Mouse (Mus musculus): Measurements from ENCODE around the gene Glis3. TPM values are rescaled to one million over a fixed set of nuclear protein-coding genes. Genes with fewer than 3 reads are reported as not detected.

Gene Glis3
- polyA plus RNA-seq, 1 experiment from 2014 or later: 0.32 TPM

GRCm38 (mm10) chr19:28299211-28299775, 380.6 kb downstream of the Glis3 start:
- peaks cover 5% of the 10 kb centered on the region for H3K4me1 ChIP-seq (replicated peaks; ENCODE audit: control insufficient read depth, insufficient read depth, low read length)
- 63% methylated on average over 11 of the region's 11 CpGs for WGBS
- no peaks in the 10 kb centered on the region for H3K27me3 ChIP-seq (replicated peaks; ENCODE audit: control insufficient read depth, insufficient read depth, low read length)
- H3K36me3 ChIP-seq (ENCODE audit: control insufficient read depth, insufficient read depth): no peaks in the 10 kb centered on the region
- H3K4me2 ChIP-seq (ENCODE audit: low read length): no peak overlapping the region
- no peak for ATAC-seq
- H3K27ac ChIP-seq (ENCODE audit: low read length): no peak overlapping the region
- H3K9me3 ChIP-seq (ENCODE audit: control insufficient read depth, low read length): no peaks in the 10 kb centered on the region
- H3K4me3 ChIP-seq (replicated peaks; ENCODE audit: low read length): no peak overlapping the region
- no peak overlapping the region for H3K9ac ChIP-seq (replicated peaks; ENCODE audit: low read depth, low read length)

GRCm38 (mm10) chr19:28298669-28299068, 381.2 kb downstream of the Glis3 start:
- Histone ChIP-seq H3K36me3 (ENCODE audit: control insufficient read depth, insufficient read depth) (no peaks in the 10 kb centered on the region), H3K9ac (replicated peaks; ENCODE audit: low read depth, low read length) (no peak overlapping the region), H3K4me2 (ENCODE audit: low read length) (no peak overlapping the region), H3K4me1 (replicated peaks; ENCODE audit: control insufficient read depth, insufficient read depth, low read length) (peaks cover 5% of the 10 kb centered on the region), H3K27ac (ENCODE audit: low read length) (no peak overlapping the region), H3K9me3 (ENCODE audit: control insufficient read depth, low read length) (no peaks in the 10 kb centered on the region), H3K27me3 (replicated peaks; ENCODE audit: control insufficient read depth, insufficient read depth, low read length) (no peaks in the 10 kb centered on the region), H3K4me3 (replicated peaks; ENCODE audit: low read length) (no peak overlapping the region)
- ATAC-seq: peak; percentile 62
- 55% methylated on average over 9 of the region's 9 CpGs for WGBS

- Histone ChIP-seq H3K9me3 (ENCODE audit: control insufficient read depth, low read length) (no peaks in the 10 kb centered on the region), H3K27ac (ENCODE audit: low read length) (no peak overlapping the region), H3K9ac (replicated peaks; ENCODE audit: low read depth, low read length) (no peak overlapping the region), H3K4me2 (ENCODE audit: low read length) (no peak overlapping the region), H3K27me3 (replicated peaks; ENCODE audit: control insufficient read depth, insufficient read depth, low read length) (no peaks in the 10 kb centered on the region), H3K4me1 (replicated peaks; ENCODE audit: control insufficient read depth, insufficient read depth, low read length) (no peaks in the 10 kb centered on the region), H3K4me3 (replicated peaks; ENCODE audit: low read length) (no peak overlapping the region), H3K36me3 (ENCODE audit: control insufficient read depth, insufficient read depth) (no peaks in the 10 kb centered on the region)
- no peak for ATAC-seq
- WGBS: 75% methylated on average over 4 of the region's 4 CpGs
These were observed 388.3 kb downstream of the Glis3 start for GRCm38 (mm10) chr19:28291596-28291995.

GRCm38 (mm10) chr19:28289457-28289856, 390.4 kb downstream of the Glis3 start:
- Histone ChIP-seq H3K4me2 (ENCODE audit: low read length) (no peak overlapping the region), H3K4me1 (replicated peaks; ENCODE audit: control insufficient read depth, insufficient read depth, low read length) (no peaks in the 10 kb centered on the region), H3K9me3 (ENCODE audit: control insufficient read depth, low read length) (no peaks in the 10 kb centered on the region), H3K4me3 (replicated peaks; ENCODE audit: low read length) (no peak overlapping the region), H3K9ac (replicated peaks; ENCODE audit: low read depth, low read length) (no peak overlapping the region), H3K27me3 (replicated peaks; ENCODE audit: control insufficient read depth, insufficient read depth, low read length) (no peaks in the 10 kb centered on the region), H3K36me3 (ENCODE audit: control insufficient read depth, insufficient read depth) (no peaks in the 10 kb centered on the region), H3K27ac (ENCODE audit: low read length) (no peak overlapping the region)
- WGBS: 49% methylated on average over 4 of the region's 4 CpGs
- ATAC-seq: no peak

- Histone ChIP-seq H3K36me3 (ENCODE audit: control insufficient read depth, insufficient read depth) (no peaks in the 10 kb centered on the region), H3K4me2 (ENCODE audit: low read length) (no peak overlapping the region), H3K4me1 (replicated peaks; ENCODE audit: control insufficient read depth, insufficient read depth, low read length) (no peaks in the 10 kb centered on the region), H3K9ac (replicated peaks; ENCODE audit: low read depth, low read length) (no peak overlapping the region), H3K27ac (ENCODE audit: low read length) (no peak overlapping the region), H3K9me3 (ENCODE audit: control insufficient read depth, low read length) (no peaks in the 10 kb centered on the region), H3K27me3 (replicated peaks; ENCODE audit: control insufficient read depth, insufficient read depth, low read length) (no peaks in the 10 kb centered on the region), H3K4me3 (replicated peaks; ENCODE audit: low read length) (no peak overlapping the region)
- no peak for ATAC-seq
- WGBS: 71% methylated on average over 2 of the region's 2 CpGs
These were observed 392.4 kb downstream of the Glis3 start for GRCm38 (mm10) chr19:28287431-28287830.

GRCm38 (mm10) chr19:28284098-28284569, 395.7 kb downstream of the Glis3 start:
- H3K27me3 ChIP-seq (replicated peaks; ENCODE audit: control insufficient read depth, insufficient read depth, low read length): no peaks in the 10 kb centered on the region
- 92% methylated on average over 7 of the region's 7 CpGs for WGBS
- no peak for ATAC-seq

GRCm38 (mm10) chr19:28283241-28284097, 396.4 kb downstream of the Glis3 start:
- Histone ChIP-seq H3K4me1 (replicated peaks; ENCODE audit: control insufficient read depth, insufficient read depth, low read length) (no peaks in the 10 kb centered on the region), H3K36me3 (ENCODE audit: control insufficient read depth, insufficient read depth) (no peaks in the 10 kb centered on the region), H3K27me3 (replicated peaks; ENCODE audit: control insufficient read depth, insufficient read depth, low read length) (no peaks in the 10 kb centered on the region), H3K4me3 (replicated peaks; ENCODE audit: low read length) (no peak overlapping the region), H3K9me3 (ENCODE audit: control insufficient read depth, low read length) (no peaks in the 10 kb centered on the region), H3K27ac (ENCODE audit: low read length) (no peak overlapping the region), H3K4me2 (ENCODE audit: low read length) (no peak overlapping the region), H3K9ac (replicated peaks; ENCODE audit: low read depth, low read length) (no peak overlapping the region)
- no peak for ATAC-seq
- WGBS: 93% methylated on average over 7 of the region's 7 CpGs

More at GRCm38 (mm10) chr19:28284098-28284569, 395.7 kb downstream of the Glis3 start:
- Histone ChIP-seq H3K4me1 (replicated peaks; ENCODE audit: control insufficient read depth, insufficient read depth, low read length) (no peaks in the 10 kb centered on the region), H3K36me3 (ENCODE audit: control insufficient read depth, insufficient read depth) (no peaks in the 10 kb centered on the region), H3K4me2 (ENCODE audit: low read length) (no peak overlapping the region), H3K27ac (ENCODE audit: low read length) (no peak overlapping the region), H3K9ac (replicated peaks; ENCODE audit: low read depth, low read length) (no peak overlapping the region), H3K4me3 (replicated peaks; ENCODE audit: low read length) (no peak overlapping the region), H3K9me3 (ENCODE audit: control insufficient read depth, low read length) (no peaks in the 10 kb centered on the region)

- H3K4me1 ChIP-seq (replicated peaks; ENCODE audit: control insufficient read depth, insufficient read depth, low read length): no peaks in the 10 kb centered on the region
- H3K9me3 ChIP-seq (ENCODE audit: control insufficient read depth, low read length): no peaks in the 10 kb centered on the region
- WGBS: 58% methylated on average over 4 of the region's 4 CpGs
These were observed 398.5 kb downstream of the Glis3 start for GRCm38 (mm10) chr19:28281405-28281804.

GRCm38 (mm10) chr19:28277104-28277503, 402.8 kb downstream of the Glis3 start:
- H3K9ac ChIP-seq (replicated peaks; ENCODE audit: low read depth, low read length): no peak overlapping the region
- H3K4me3 ChIP-seq (replicated peaks; ENCODE audit: low read length): no peak overlapping the region
- H3K4me1 ChIP-seq (replicated peaks; ENCODE audit: control insufficient read depth, insufficient read depth, low read length): no peaks in the 10 kb centered on the region
- H3K27ac ChIP-seq (ENCODE audit: low read length): no peak overlapping the region
- 66% methylated on average over 2 of the region's 2 CpGs for WGBS
- no peaks in the 10 kb centered on the region for H3K36me3 ChIP-seq (ENCODE audit: control insufficient read depth, insufficient read depth)
- no peaks in the 10 kb centered on the region for H3K27me3 ChIP-seq (replicated peaks; ENCODE audit: control insufficient read depth, insufficient read depth, low read length)
- H3K4me2 ChIP-seq (ENCODE audit: low read length): no peak overlapping the region
- no peak for ATAC-seq
- H3K9me3 ChIP-seq (ENCODE audit: control insufficient read depth, low read length): no peaks in the 10 kb centered on the region

More at GRCm38 (mm10) chr19:28281405-28281804, 398.5 kb downstream of the Glis3 start:
- Histone ChIP-seq H3K36me3 (ENCODE audit: control insufficient read depth, insufficient read depth) (no peaks in the 10 kb centered on the region), H3K4me3 (replicated peaks; ENCODE audit: low read length) (no peak overlapping the region), H3K4me2 (ENCODE audit: low read length) (no peak overlapping the region), H3K9ac (replicated peaks; ENCODE audit: low read depth, low read length) (no peak overlapping the region), H3K27me3 (replicated peaks; ENCODE audit: control insufficient read depth, insufficient read depth, low read length) (no peaks in the 10 kb centered on the region), H3K27ac (ENCODE audit: low read length) (no peak overlapping the region)
- no peak for ATAC-seq

All from forebrain, embryonic 16.5 days (tissue).